Mouse (Mus musculus): ENCODE results near the gene Hist1h2bg.
"Not testable (repeated sequence)": the region's sequence is repeated elsewhere in the genome, so short reads cannot be mapped to it uniquely, and the experiment has no call there.

DNA sequence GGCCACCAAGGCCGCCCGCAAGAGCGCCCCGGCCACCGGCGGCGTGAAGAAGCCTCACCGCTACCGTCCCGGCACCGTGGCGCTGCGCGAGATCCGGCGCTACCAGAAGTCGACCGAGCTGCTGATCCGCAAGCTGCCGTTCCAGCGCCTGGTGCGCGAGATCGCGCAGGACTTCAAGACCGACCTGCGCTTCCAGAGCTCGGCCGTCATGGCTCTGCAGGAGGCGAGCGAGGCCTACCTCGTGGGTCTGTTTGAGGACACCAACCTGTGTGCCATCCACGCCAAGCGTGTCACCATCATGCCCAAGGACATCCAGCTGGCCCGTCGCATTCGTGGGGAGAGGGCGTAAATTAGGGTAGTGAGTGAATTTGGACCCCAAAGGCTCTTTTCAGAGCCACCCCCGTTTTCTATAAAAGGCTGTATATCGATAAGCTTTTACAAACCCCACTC, 4.7 kb downstream of the Hist1h2bg start:
- TF ChIP-seq CTCF (IDR thresholded peaks at IDR 0.05; ENCODE audit: control insufficient read depth, insufficient read depth, low read length): not testable (repeated sequence)
- peak; percentile 93; the same call in 1 of the 2 replicates for TF ChIP-seq POLR2A (IDR thresholded peaks at IDR 0.05; ENCODE audit: borderline replicate concordance, control insufficient read depth, low read depth, low read length)
